Mouse (Mus musculus): ENCODE data around the gene Slc45a1.

GRCm38 (mm10) chr4:150624214-150624823, 27.7 kb downstream of the Slc45a1 start:
- TF ChIP-seq EP300 (IDR thresholded peaks at IDR 0.05; ENCODE audit: low read depth), result no peak
- no peak for TF ChIP-seq CTCF (IDR thresholded peaks at IDR 0.05; ENCODE audit: low read depth)
